Mouse (Mus musculus) spleen, adult 2 months (tissue): ENCODE data around the gene Gm11127.
"Not testable (repeated sequence)": the region's sequence is repeated elsewhere in the genome, so short reads cannot be mapped to it uniquely, and the experiment has no call there.

Experiments used
- CTCF ChIP-seq: fragments of 200-500 bp; IDR thresholded peaks from 2 replicates; pipeline ENCODE4 v1.5.1; 2011; ENCODE audit warnings: mild to moderate bottlenecking, inconsistent platforms; ENCODE audit not compliant: insufficient read depth, insufficient read length, insufficient replicate concordance; ENCODE audit errors: extremely low read depth
- POLR2A ChIP-seq: fragments of 200-500 bp; IDR thresholded peaks from 2 replicates; pipeline ENCODE4 v1.6.1; 2011; ENCODE audit warnings: low read depth, low read length, inconsistent platforms

DNA sequence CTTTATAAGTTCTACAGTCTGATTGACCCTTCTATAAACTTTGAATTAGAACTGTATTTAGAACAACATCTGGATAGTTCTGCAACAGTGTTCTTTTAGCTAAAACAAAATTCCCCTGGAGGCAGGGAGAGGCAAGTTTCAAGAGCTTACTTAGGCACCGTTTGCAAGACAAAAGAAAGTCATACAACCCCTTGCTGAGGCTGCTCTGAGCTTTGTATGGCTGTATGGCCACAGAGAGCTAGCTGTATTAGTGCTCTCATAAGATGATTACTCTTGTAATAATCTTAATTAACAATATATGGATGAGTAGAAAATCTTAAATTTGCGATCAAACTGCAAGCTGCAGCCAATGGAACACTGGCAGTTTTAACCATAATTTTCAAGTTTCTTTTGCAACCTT is 41.4 kb upstream of the Gm11127 start:
- not testable (repeated sequence) for TF ChIP-seq CTCF, POLR2A
